Mouse (Mus musculus): Measurements from ENCODE around the gene Gm8082. TPM values are rescaled to one million over a fixed set of nuclear protein-coding genes. Genes with fewer than 3 reads are reported as not detected.

Gm8082 gene
- total RNA-seq (2023) = not detected in 2 replicates

DNA sequence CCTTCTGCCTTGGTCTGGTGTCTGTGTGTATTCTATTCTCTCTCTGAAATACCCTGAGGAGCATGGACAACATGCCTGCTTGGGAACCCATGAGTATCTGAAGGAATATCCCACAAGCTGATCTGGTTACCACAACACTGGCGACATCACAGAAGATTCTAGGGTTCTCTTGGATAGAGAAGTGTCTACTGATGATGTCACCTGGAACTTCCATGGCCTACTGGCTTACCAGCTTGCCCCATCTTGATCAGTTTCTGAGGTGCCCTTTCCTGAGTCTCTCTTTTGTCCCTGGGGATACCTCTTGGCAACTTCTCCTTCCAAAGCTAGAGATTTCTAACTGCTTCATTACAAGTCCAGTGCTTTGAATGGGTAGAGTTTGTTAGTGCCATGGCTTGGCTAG, at the start of gene Gm8082:
TSS of gene Gm8082 (minus strand) at position 101 of the 400 bp plus-strand sequence.

DNA sequence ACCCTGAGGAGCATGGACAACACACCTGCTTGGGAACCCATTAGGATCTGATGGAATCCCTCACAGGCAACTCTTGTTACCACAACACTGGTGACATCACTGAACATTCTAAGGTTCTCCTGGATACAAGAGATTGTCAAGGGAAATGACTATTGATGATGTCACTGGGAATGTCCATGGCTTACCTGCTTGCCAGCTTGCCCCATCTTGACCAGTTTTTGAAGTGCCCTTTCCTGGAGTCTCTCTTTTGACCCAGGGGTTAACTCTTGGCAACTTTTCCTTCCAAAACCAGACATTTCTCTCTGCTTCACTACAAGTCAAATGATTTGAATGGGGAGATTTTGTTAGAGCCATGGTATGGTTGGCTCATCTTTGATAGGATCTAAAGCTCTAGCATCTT, 22.1 kb upstream of the Gm8082 start, which contains the start of gene Gm10376:
TSS of gene Gm10376 (minus strand) at position 101 of the 400 bp plus-strand sequence.

Other genes with a start within 250 kb of the Gm8082 start
- gene Gm3015, start 224.8 kb downstream of the Gm8082 start, total RNA-seq (2023) = not detected in 2 replicates
- not detected in 2 replicates for gene Gm10377, start 195.6 kb downstream of the Gm8082 start, total RNA-seq (2023)
- not detected in 2 replicates for gene Gm21977, start 140.1 kb downstream of the Gm8082 start, total RNA-seq (2023)
- gene Gm10376, start 22.0 kb upstream of the Gm8082 start, total RNA-seq (2023) = not detected in 2 replicates
- not detected in 2 replicates for gene Gm8094, start 83.0 kb upstream of the Gm8082 start, total RNA-seq (2023)
- not detected in 2 replicates for gene Gm8104, start 107.0 kb upstream of the Gm8082 start, total RNA-seq (2023)
- not detected in 2 replicates for gene Gm7233, start 186.2 kb upstream of the Gm8082 start, total RNA-seq (2023)
- not detected in 2 replicates for gene Gm8122, start 241.7 kb upstream of the Gm8082 start, total RNA-seq (2023)

Measured in neutrophil, adult 65 days (primary cell).